Mouse (Mus musculus): ENCODE data around the gene Sobp. TPM values are rescaled to one million over a fixed set of nuclear protein-coding genes. Genes with fewer than 3 reads are reported as not detected.

Gene Sobp
- polyA plus RNA-seq, 1 experiment from 2014 or later, result 8.9 TPM

DNA sequence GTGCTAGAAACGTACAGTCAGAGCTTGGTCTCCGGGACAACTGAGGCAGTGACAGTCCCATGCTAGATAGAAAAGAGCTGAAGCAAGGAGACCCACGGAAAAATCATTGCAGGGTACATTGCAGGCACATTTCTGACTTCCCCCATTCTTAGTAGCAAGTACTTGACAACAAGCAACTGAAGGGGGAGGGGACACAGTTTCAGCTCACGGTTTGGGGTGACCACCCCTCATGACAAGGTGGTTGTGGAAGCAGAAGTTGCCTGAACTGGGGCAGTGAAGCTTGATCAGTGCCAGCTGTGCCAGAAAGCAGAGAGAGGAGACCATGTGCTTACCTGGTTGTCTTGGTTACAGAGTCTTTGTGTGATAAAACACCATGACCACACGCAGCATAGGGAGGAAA is 220.7 kb downstream of the Sobp start:
- Histone ChIP-seq H3K4me1 (peaks cover 32% of the 10 kb centered on the region), H3K9ac (no peak overlapping the region), H3K36me3 (replicated peaks) (no peaks in the 10 kb centered on the region), H3K4me3 (replicated peaks) (no peak overlapping the region), H3K27ac (no peak overlapping the region), H3K9me3 (no peaks in the 10 kb centered on the region), H3K27me3 (peaks cover 25% of the 10 kb centered on the region), H3K4me2 (no peak overlapping the region)
- ATAC-seq (ENCODE audit: low FRiP score), result no peak
- WGBS, result 74% methylated on average over 5 of the region's 5 CpGs

Other genes with a start within 250 kb of the Sobp start
- 1.4 and 2.3 TPM in 2 replicates for gene 9030612E09Rik, start 174 bp upstream of the Sobp start, polyA plus RNA-seq (2016; fragmentation: Nextera tagmentation; extraction: Ambion mirVana)
- gene Pdss2, start 47.0 kb upstream of the Sobp start, polyA plus RNA-seq (2016; fragmentation: Nextera tagmentation; extraction: Ambion mirVana), result 17.0 and 17.8 TPM in 2 replicates

Measured in forebrain, embryonic 12.5 days (tissue).